Mouse (Mus musculus): ENCODE data around the gene Gm13030.
"Not testable (repeated sequence)": the region's sequence is repeated elsewhere in the genome, so short reads cannot be mapped to it uniquely, and the experiment has no call there.

Gm13030 gene

DNA sequence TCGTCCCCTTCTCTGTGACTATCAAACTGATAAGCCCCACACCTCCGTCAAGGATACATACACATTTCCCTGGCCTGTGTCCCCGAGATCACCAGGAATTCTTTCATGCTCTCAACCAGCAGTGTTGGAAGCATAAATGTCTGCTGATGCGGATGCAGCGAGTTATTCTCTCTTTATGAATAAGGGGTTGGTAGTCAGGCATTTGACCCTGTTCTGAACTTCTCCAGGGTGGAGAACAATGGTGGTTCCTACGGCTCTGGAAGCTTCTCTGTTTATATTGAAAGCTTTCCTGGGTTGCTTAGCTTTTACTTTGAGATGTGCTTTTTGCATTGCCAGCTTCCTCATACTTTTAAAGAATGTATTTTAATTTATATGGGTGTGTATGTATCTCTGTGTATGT, at the start of gene Gm13030:
Gm13030 (minus strand) TSS at position 101 of the 400 bp plus-strand sequence.
- DNase-seq (ENCODE audit: low spot score), result no peak

DNA sequence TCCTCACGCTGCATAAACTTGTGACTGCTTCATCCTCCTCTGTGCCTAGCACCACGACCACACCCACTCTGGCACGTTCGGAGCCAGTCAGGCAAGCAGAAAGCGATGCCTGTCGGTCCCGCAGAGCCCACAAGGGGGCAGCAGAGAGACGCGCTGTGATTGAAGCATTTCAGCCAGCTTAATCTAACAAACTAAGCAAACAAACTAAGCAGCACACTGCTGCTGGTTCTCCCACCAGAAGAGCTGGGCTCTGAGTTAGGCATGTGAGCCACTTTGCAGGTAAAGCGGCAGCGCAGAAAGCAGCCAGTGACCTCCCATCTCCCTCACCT, 48.3 kb upstream of the Gm13030 start:
- DNase-seq (ENCODE audit: low spot score), result peak; percentile 99

GRCm38 (mm10) chr4:138921254-138922130, 47.7 kb upstream of the Gm13030 start:
- no peak for DNase-seq (ENCODE audit: low spot score)

GRCm38 (mm10) chr4:138917282-138917681, 43.5 kb upstream of the Gm13030 start:
- DNase-seq (ENCODE audit: low spot score), result no peak

GRCm38 (mm10) chr4:138913797-138914196, 40.0 kb upstream of the Gm13030 start, which contains the start of gene Otud3:
Otud3 (minus strand) TSS chr4:138913945.
- DNase-seq (ENCODE audit: low spot score), result peak; percentile 97

DNA sequence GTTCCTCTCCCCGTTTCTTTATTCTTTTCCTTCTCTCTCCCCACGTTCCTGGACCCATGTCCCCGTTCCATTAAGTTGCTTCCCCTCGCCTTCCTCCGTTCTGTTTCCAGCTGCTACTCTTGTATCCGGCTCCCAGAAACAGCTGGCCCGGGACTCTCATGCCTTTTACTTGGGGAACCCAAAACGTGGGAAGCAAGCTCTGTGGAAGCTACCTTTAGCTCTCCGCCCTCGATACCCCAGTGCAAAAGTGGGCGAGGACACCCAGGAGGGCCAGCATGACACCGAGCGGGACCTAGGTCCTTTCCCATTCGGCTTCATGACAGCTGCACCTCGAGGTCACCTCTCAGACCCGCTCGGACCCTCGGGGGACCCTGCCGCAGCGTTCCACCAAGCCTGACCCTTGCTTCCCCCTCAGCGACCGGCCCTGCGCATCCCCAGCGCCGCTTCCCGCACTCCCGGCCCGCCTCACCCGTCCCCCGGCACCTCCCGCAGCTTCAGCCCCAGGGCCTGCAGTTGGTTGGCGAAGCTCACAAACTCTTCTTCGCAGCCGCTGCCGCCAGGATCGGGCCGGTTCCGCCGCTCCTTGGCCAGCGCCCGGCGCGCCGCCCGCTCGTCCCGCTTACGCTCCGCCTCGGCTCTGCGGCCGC, 39.5 kb upstream of the Gm13030 start:
- no peak for DNase-seq (ENCODE audit: low spot score)

DNA sequence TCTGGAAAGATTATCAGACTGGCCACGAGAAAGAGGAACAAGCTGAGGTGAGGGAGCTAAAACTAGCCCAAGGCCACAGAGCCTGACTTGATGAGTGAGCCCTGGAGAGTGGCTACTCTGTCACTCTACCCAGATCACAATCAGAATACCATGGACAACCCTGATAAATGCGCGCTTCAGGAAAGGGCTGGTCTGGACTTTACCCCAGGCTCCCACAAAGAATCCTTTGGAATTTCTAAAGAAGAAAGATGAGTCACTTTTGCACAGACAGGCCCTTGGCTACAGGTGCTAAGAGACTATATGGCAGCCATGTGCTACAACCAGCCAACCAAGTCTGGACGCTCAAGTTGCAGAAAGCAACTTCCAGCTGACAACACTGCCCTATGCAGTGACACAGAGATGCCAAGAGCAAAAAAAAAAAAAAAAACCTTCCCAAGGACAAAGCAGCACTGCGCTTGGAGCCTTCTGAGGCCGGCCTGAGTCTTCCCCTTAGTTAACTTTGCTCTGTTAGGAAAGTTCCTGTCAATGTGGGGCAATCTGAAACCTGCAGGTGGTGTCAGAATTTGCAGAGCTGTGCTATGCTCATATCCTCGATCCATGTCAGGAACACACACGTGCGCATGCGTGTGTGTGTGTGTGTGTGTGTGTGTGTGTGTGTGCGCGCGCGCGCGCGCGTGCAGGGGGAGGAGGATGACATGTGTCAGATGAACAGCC, 32.0 kb upstream of the Gm13030 start:
- no peak for DNase-seq (ENCODE audit: low spot score)

DNA sequence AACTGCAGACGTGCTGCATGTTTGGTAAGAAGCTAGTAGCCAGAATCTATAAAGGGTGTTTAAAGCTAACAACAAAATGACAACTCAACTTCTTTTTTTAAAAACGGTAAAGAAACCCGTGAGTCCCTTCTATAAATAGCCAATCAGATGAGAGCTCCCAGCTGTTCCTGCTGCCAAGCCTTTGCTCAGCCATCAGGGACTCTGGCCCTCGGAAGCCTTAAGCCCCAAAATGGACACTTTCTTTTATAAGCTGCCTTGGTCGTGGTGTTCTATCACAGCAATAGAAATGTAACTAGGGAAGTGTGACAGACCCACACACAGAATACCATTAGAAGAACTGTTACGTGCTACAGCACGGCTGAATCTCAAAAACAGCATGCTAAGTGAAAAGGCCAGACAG, 25.6 kb upstream of the Gm13030 start:
- no peak for DNase-seq (ENCODE audit: low spot score)

- not testable (repeated sequence) for DNase-seq (ENCODE audit: low spot score)
Observed at GRCm38 (mm10) chr4:138893789-138894188, 20.0 kb upstream of the Gm13030 start.

GRCm38 (mm10) chr4:138892655-138893054, 18.9 kb upstream of the Gm13030 start:
- no peak for DNase-seq (ENCODE audit: low spot score)

GRCm38 (mm10) chr4:138889635-138890034, 15.9 kb upstream of the Gm13030 start:
- no peak for DNase-seq (ENCODE audit: low spot score)

GRCm38 (mm10) chr4:138889165-138889564, 15.4 kb upstream of the Gm13030 start:
- no peak for DNase-seq (ENCODE audit: low spot score)

GRCm38 (mm10) chr4:138884261-138884660, 10.5 kb upstream of the Gm13030 start:
- peak; percentile 93 for DNase-seq (ENCODE audit: low spot score)

DNA sequence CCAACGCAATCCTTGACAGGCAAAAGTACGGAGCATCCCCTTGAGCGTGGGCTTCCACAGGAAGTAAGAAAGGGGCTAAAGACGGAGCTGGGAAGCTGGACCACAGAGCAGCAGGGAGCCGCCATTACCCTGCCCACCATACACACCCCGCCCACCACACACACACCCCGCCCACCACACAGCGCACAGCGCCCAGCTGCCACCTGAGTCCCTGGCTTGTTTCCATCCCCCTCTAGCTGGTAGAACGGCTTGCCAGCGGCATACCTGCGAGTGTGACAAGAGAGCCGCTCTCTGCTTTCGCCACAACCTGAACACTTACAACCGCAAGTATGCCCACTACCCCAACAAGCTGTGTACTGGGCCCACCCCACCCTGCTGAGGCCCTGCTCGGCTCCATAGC, 8.4 kb upstream of the Gm13030 start:
- DNase-seq (ENCODE audit: low spot score), result no peak

DNA sequence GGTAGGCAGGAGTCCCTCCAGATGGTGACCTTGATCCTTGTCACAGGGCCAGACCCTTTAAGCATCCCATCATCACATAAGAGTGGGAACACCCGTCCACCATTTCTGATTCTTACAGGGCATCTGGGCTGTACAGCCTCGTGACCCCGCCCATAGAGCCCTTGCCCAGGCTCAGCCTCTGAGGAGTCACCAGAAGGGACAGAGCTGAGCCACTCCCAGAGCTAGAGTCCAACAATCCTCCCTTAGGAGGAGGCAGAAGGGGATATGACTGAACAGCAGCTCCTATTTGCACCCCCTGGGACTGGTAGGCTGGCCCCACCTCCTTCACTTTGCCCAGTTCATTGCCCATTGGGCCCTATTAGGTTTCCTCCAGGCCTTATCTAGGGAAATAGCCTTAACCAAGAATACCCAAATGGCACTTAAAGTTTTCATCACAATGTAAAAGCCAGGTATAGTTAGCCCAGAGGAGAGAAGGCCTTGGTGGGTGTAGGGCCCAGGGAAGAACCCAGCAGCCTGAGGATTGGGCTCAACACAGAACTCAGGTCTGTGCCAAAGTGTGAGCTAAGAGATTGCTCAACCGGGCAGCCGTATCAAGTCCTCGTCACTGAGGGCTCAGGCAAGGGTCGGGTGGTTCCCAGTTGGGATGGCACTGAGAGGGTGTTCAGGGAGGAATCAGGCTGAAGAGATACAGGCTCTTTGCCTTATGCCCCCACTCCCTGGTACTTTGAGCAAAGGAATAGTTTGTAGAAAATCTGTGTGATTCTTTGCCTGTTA, 7.2 kb upstream of the Gm13030 start:
- DNase-seq (ENCODE audit: low spot score), result no peak

DNA sequence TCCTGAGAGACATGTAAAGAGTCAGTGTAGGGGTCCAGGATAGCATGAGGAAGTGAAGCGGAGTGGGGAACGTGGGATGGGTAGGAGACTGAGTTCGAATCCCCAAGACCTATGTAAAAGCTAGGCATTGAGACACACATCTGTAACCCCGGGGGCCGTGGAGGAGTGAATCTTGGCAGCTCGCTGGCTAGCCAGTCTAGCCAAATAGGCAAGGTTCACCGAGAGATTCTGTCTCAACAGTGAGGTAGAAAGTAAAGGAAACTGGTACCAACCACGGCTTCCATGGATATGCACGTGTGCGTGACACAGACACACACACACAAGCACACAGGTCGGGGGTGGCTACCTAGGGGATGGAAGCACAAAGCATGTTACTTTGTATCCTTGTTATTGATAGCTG, 6.0 kb upstream of the Gm13030 start:
- DNase-seq (ENCODE audit: low spot score), result no peak

- DNase-seq (ENCODE audit: low spot score), result no peak
Observed at GRCm38 (mm10) chr4:138878783-138879182, 5.0 kb upstream of the Gm13030 start.

DNA sequence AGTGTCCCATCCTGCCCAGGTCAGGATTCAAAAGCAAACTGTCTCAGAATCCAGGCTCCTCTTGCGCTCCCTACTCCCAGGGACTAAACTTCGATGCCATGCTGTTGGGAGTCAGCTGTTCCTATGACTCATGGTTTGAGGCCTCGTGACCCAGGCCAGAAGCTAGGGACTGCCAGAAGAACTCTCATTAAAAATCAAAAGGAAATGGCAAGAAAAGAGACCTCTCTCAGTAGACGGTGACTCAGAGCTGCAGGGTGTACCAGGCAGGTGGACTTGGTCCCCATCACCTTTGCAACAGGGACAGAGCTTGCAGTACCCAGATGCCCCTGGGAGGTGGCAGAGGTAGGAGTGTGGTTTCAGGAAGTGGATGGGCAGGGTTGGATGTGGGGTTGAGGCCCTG, 4.0 kb upstream of the Gm13030 start, which contains the start of gene Pla2g2e:
Pla2g2e (plus strand) TSS at position 212 of the 400 bp plus-strand sequence.
- DNase-seq (ENCODE audit: low spot score), result no peak

GRCm38 (mm10) chr4:138875986-138876385, 2.2 kb upstream of the Gm13030 start:
- no peak for DNase-seq (ENCODE audit: low spot score)

DNA sequence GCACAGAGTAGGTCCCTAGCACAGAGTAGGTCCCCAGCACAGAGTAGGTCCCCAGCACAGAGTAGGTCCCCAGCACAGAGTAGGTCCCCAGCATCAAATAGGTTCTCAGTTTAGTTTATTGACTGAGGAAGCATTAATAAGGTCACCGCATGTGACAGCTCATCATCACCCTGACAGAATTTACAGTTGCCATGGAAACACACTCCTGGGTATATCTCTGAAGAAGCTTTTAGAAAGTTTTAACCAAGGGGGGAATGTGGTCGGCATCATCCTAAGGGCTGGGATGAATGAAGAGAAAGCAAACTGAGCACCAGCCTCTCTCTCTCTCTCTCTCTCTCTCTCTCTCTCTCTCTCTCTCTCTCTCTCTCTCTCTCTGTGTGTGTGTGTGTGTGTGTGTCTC, 1.5 kb upstream of the Gm13030 start:
- DNase-seq (ENCODE audit: low spot score), result not testable (repeated sequence)

DNA sequence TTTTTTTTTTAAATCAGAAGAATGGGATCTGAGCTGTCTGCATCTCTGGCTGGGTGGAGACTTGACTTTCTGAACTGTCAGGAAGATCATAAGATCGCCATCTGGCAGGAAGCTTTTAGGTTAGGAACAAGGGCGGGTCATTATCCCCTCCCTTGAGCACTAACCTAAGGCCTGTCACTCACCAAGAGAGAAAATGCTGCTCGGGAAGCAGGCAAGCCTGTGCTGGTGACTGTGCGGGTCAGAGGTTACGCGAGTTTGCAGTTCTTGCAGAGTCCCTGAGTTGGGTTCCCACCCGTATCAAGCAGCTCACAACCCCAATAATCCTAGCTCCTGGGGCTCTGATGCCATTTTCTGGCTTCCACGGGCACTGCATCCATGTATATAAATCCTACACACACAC, 5.1 kb downstream of the Gm13030 start:
- DNase-seq (ENCODE audit: low spot score), result no peak

GRCm38 (mm10) chr4:138866413-138866812, 7.4 kb downstream of the Gm13030 start:
- peak; percentile 86 for DNase-seq (ENCODE audit: low spot score)

Data from layer of hippocampus, adult 11-12 months (tissue).